Mouse (Mus musculus) kidney, adult 11 months (tissue): ENCODE data around the gene Gpx8.

Source experiments
- DNase-seq: peaks from one replicate; pipeline ENCODE4 v3.0.0; 2022

Gene Gpx8

GRCm38 (mm10) chr13:113046211-113046883 is at the start of gene Gpx8:
Gene Gpx8, minus strand, starts transcription at chr13:113046410.
- DNase-seq: peak; percentile 39

DNA sequence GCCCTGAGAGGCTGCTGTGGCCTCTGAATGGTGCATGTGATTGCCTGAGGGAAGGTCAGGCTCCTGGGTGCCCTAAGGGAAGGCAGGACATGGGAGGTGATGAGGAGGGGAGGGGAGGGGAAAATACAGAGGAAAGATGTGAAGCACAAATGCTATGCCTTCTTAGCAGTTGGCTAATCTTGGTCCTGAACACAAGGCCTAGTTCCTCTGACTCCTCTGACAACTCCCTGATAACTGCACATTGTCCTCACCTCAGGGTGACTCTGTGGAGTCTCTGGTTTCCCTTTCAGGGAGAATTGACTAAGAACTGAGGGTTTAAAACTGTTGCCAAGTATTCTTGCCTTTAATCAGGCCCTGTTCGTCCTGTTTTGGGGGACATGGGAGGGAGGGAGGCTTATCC is 48.4 kb upstream of the Gpx8 start:
- DNase-seq: no peak

- DNase-seq: no peak
These were observed 44.3 kb upstream of the Gpx8 start for GRCm38 (mm10) chr13:113090489-113090888.

DNA sequence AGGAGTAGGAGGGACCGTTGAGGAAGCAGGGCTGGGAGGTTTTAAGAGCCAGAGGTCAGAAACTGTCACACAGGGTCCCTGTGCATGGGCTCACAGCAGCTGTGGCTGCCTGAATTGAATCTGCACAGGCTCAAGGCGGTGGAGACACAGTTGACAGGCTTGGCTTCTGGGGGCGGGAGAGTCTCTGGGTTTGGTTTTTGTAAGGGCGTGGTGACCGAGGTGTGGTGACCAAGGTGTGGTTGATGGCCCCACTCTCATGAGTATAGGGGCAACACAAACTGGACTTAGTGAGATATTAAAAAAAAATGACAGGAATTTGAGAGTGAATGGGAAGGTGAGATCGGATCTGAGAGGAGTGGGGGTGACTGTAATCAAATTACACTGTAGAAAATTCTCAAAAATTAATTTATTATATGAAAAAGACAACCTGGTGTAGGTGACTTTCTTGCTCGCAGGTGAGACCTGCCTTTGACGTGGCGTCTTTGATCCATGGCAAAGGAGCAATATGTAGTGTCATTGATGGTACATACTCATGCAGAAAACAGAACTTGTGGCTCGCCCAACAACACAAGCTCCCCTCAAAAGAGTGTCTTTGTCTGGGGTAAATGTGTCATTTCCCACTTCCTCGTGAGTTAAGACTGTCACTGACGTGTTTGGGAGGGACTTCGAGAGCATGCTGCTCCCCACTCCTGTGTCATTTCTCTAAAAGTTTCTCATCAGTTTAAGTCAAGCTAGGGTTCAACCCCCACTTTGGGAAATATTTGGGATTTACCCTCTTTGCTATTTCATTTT is 41.2 kb upstream of the Gpx8 start:
- DNase-seq: no peak

DNA sequence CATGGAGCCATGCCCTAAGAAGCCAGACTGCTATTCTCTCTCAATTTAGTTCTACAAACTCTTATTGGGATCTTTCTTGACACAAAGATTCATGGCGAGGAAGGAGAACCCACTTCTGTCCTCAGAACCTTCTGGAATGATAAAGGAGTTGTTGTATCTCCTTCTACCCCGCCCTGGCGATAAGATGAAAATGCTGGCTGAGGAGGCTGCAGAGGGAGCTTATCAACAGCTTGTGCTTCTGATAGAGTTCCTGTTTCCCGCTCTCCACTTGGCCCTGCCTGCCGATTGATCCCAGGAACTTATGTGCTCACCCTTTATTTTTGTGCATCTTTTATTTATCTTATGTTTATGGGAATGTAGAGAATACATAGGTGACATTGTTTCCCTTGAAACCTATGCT is 38.5 kb upstream of the Gpx8 start:
- no peak for DNase-seq

DNA sequence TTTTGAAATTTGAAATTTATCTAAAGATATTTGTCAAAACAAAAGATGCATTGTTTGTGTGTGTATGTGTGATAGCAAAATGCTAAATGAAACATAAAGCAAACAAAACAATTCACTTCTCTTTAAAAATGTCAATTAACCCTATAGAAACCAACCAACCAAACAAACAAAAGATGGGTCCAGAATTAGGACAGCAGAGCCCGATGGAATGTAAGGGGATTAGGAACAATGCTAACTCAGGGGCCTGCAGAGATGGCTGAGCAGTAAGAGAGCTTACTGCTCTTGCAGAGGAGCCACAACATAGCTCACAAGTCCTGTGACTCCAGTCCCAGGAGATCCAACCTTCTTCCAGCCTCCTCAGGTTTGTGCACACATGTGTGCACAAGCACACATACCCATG is 35.9 kb upstream of the Gpx8 start:
- DNase-seq: no peak

DNA sequence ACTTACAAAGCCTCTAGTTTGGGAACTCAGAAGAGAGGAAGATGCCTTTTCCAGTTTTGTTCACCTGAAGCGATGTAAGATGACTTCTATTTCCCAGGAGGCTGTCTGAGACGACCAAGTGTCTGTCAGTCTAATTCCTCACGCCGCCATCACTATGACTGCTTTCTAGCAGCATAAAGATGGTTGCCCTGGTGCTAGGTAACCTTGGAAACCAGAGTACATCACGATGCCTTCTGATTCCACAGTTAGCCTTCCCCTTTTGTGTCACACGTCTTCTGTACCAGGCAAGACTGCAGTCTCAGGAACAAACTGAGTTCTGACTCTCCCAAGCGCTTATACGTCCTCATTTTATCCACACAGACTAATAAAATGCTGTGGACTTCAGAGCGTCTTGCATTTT is 32.8 kb upstream of the Gpx8 start:
- no peak for DNase-seq

DNA sequence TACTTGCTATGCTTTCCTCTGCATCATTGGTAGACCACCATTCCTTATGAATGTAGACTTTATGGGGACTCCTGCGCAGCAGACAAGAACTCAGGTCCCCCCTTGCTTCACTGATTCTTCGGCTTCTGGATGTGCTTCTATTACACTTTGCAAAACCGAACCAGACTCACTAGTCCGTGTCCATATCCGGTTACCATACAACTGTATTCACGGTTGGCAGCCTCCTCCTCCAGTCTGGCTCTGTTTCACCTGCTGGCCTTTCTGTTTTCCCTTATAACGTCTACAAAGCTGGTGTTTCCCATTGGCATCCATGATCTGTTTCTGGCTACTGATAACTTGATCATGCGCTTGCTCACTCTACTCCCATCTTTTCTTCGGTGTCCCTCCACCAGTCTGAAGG is 18.3 kb upstream of the Gpx8 start:
- no peak for DNase-seq

DNA sequence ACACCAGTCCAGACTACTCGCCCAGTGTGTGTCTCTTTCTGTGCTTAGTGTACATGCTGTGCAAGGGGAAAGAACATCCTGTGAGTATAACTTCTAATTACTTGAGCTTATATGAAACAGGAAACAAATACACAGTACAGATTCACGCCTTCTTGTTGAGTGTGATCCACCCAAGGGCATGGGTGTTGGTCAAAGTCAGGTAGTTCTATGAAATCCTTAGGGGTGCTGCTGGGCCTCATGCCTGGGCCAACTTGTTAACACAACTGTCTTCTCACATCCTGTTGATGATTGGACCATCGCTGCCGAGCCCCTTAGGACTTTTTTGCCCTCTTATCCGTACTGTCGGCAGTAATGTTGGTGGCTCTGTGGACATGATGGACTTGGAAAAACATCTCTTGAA is 15.5 kb upstream of the Gpx8 start:
- no peak for DNase-seq

GRCm38 (mm10) chr13:113055826-113056225 is 9.6 kb upstream of the Gpx8 start:
- DNase-seq: no peak

DNA sequence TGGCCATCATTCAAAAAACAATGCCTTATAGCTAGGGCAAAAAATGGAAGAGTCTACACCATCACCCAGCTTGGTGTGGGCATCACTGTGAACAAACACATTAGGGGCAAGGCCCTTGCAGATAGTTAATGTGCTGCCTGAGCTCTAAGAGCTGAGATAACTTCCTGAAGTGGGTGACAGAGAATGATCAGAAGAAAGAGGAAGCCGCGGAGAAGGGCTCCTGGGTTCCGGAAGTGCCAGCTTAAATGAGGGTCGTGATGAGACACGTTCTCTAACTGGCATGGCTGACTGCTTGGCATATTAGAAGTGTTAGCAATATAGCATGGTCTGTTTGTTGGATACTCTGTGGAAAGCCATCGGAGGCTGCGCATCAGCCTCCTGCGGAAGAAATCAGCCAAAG is 8.0 kb upstream of the Gpx8 start:
- no peak for DNase-seq

- DNase-seq: no peak
These were observed 1.4 kb upstream of the Gpx8 start for GRCm38 (mm10) chr13:113047647-113048046.

DNA sequence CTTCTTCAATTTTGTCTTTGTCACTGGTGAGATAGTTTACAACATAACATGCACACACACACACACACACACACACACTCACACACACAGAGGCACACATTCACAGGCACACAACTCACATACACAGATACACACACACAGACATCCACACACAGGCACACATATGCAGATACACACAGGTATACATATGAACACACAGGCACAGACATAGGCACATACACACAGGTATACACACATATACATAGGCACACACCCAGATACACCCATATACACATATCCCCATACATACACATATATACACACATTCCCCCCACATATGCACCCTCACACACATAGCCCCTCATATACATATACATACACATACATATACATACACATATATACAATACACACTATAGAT is 808 bp upstream of the Gpx8 start:
- no peak for DNase-seq

GRCm38 (mm10) chr13:113045458-113046110 is 626 bp downstream of the Gpx8 start:
- no peak for DNase-seq

- DNase-seq: no peak
These were observed 1.3 kb downstream of the Gpx8 start for GRCm38 (mm10) chr13:113044876-113045275.

- DNase-seq: peak; percentile 61
These were observed 10.4 kb downstream of the Gpx8 start for GRCm38 (mm10) chr13:113035852-113036251.

DNA sequence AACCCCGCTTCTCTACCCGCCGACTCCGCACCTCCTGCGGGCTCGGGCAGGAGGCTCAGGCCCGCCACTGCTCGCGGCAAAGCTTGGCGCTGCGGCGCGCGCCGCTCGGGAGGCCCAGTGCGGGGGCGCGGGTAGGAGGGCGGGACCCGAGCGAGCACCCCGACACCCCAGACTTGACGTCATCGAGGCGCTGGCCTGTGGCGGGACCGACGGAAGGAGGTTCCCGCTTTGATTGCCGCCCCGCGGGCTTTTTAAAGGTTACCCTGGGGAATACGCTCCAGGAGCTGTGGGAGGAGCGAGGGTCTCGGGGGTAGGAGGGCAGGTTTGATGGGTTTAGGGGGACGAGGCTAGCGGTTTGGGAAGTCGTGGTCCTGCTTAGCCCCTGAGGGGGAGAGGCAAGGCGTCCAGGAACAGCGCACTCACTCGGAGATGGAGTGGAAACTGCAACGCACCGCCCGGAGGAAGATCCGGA is 11.2 kb downstream of the Gpx8 start, which contains the start of gene Cdc20b:
Gene Cdc20b, plus strand, starts transcription at position 162 of the 472 bp plus-strand sequence.
- no peak for DNase-seq

- no peak for DNase-seq
These were observed 11.8 kb downstream of the Gpx8 start for GRCm38 (mm10) chr13:113034271-113034886.

DNA sequence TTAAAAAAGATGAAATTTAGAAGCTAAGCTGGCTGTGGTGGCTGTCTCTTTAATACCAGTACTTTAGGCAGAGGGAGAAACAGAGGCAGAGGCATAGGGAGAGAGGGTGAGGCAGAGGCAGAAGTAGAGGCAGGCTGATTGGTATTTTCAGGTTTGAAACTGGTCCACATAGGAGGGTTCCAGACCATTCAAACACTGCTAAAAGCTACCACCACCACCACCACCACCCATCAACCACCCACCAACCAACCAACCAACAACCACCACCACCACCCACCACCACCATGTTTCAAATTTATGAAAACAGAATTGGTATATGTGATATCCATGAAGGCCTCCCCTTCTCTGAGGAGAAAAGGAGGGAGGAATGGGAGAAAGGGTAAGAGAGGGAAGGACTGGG is 13.4 kb downstream of the Gpx8 start:
- no peak for DNase-seq

DNA sequence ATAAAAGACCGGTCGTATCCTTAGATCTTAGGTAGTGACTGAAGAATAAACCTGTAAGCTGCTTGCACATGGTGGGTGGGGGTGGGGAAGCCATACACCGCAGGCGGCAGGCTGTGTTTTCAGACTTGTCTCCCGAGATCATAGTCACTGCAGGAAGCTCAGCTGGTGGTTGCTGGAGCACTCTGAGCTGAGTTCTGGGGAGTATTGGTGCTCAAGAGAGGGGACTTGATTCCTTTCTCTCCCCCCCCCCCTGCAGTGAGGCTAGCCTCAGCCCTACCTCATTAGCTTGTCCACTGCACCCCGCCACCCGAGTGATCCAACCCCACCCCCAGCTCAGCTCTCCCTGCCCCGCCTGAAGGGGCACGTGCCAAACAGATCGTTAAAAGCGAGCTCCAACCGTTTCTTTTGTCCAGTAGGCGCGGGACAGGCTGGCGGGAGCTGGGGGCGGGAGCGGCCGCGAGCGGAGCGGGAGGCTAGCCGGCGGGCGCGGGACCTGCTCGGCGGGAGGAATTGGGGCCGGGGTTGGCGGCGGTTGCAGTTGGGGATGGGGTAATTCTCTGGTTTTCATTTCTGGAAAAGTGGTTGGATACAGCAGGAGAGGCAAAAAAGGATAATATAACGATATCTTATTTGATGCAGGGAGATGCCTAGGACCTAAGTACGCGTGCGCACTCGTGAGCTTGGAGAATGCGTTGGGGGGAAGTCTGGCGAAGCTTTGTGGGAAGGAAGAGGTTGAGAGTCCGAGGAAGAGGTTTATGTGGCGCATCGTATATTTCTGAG is 14.2 kb downstream of the Gpx8 start:
- no peak for DNase-seq

GRCm38 (mm10) chr13:113031351-113031750 is 14.9 kb downstream of the Gpx8 start:
- no peak for DNase-seq
